Mouse (Mus musculus): ENCODE data around the gene E2f8. TPM values are rescaled to one million over a fixed set of nuclear protein-coding genes. Genes with fewer than 3 reads are reported as not detected.

E2f8 gene
- polyA plus RNA-seq, 1 experiment = 5.4 TPM

DNA sequence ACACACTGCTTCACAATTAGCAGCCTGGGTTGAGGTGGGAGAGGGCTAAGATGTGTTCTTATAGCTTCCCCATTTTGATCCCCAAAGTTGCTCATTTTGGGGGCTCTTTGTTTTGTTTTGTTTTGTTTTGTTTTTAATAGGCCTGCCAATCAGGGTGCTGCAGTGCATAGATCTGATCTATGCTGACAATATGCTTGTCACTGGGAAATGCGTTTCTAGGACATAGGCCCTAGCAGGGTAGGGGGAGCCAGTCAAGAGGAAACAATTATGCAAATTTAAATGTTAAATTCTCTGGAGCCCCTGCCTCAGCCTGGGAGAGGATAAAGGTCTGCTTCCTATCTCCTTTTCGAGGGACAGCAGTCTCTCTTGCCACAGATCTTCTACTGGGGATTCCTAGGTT, 21.1 kb upstream of the E2f8 start:
- Histone ChIP-seq H3K27ac (ENCODE audit: insufficient read depth, low read length) (no peak overlapping the region), H3K4me3 (ENCODE audit: extremely low read depth, insufficient read depth, insufficient read length) (no peak overlapping the region), H3K4me1 (ENCODE audit: control insufficient read depth, insufficient read depth, insufficient read length) (peaks cover 18% of the 10 kb centered on the region; the same call in 1 of the 2 replicates), H3K27me3 (ENCODE audit: control insufficient read depth, insufficient read depth, low read length) (no peaks in the 10 kb centered on the region), H3K36me3 (ENCODE audit: control insufficient read depth, insufficient read depth, low read length) (no peaks in the 10 kb centered on the region)
- no peak for DNase-seq (ENCODE audit: low read depth in 1 of 2, low spot score in 2 of 2)
- no peak for TF ChIP-seq POLR2A (IDR thresholded peaks at IDR 0.05; ENCODE audit: low read depth, low read length)
- TF ChIP-seq CTCF (IDR thresholded peaks at IDR 0.05; ENCODE audit: extremely low read depth, insufficient read depth, insufficient read length, insufficient replicate concordance) = no peak
- 36% methylated on average over 2 of the region's 2 CpGs for WGBS

GRCm38 (mm10) chr7:48900408-48901167, 19.2 kb upstream of the E2f8 start:
- H3K36me3 ChIP-seq (ENCODE audit: control insufficient read depth, insufficient read depth, low read length) = no peaks in the 10 kb centered on the region
- no peak overlapping the region for H3K4me3 ChIP-seq (ENCODE audit: extremely low read depth, insufficient read depth, insufficient read length)
- H3K27ac ChIP-seq (ENCODE audit: insufficient read depth, low read length) = no peak overlapping the region
- TF ChIP-seq CTCF (IDR thresholded peaks at IDR 0.05; ENCODE audit: extremely low read depth, insufficient read depth, insufficient read length, insufficient replicate concordance) (no peak), POLR2A (IDR thresholded peaks at IDR 0.05; ENCODE audit: low read depth, low read length) (no peak)
- H3K4me1 ChIP-seq (ENCODE audit: control insufficient read depth, insufficient read depth, insufficient read length) = peaks cover 23% of the 10 kb centered on the region; the same call in 1 of the 2 replicates
- 50% methylated on average over 8 of the region's 8 CpGs for WGBS
- no peak for DNase-seq (ENCODE audit: low read depth in 1 of 2, low spot score in 2 of 2)
- H3K27me3 ChIP-seq (ENCODE audit: control insufficient read depth, insufficient read depth, low read length) = no peaks in the 10 kb centered on the region

- Histone ChIP-seq H3K4me1 (ENCODE audit: control insufficient read depth, insufficient read depth, insufficient read length) (peaks cover 23% of the 10 kb centered on the region; the same call in 1 of the 2 replicates), H3K27me3 (ENCODE audit: control insufficient read depth, insufficient read depth, low read length) (no peaks in the 10 kb centered on the region), H3K4me3 (ENCODE audit: extremely low read depth, insufficient read depth, insufficient read length) (no peak overlapping the region), H3K36me3 (ENCODE audit: control insufficient read depth, insufficient read depth, low read length) (no peaks in the 10 kb centered on the region), H3K27ac (ENCODE audit: insufficient read depth, low read length) (no peak overlapping the region)
- 37% methylated on average over 9 of the region's 9 CpGs for WGBS
- no peak for DNase-seq (ENCODE audit: low read depth in 1 of 2, low spot score in 2 of 2)
- TF ChIP-seq CTCF (IDR thresholded peaks at IDR 0.05; ENCODE audit: extremely low read depth, insufficient read depth, insufficient read length, insufficient replicate concordance) = no peak
- no peak for TF ChIP-seq POLR2A (IDR thresholded peaks at IDR 0.05; ENCODE audit: low read depth, low read length)
Observed at GRCm38 (mm10) chr7:48898416-48898815, 17.0 kb upstream of the E2f8 start.

GRCm38 (mm10) chr7:48897539-48898163, 16.3 kb upstream of the E2f8 start:
- DNase-seq (ENCODE audit: low read depth in 1 of 2, low spot score in 2 of 2) = no peak
- WGBS = 67% methylated on average over 24 of the region's 24 CpGs
- no peaks in the 10 kb centered on the region for H3K27me3 ChIP-seq (ENCODE audit: control insufficient read depth, insufficient read depth, low read length)
- no peaks in the 10 kb centered on the region for H3K36me3 ChIP-seq (ENCODE audit: control insufficient read depth, insufficient read depth, low read length)
- H3K4me1 ChIP-seq (ENCODE audit: control insufficient read depth, insufficient read depth, insufficient read length) = peaks cover 23% of the 10 kb centered on the region; the same call in 1 of the 2 replicates
- TF ChIP-seq POLR2A (IDR thresholded peaks at IDR 0.05; ENCODE audit: low read depth, low read length) (no peak), CTCF (IDR thresholded peaks at IDR 0.05; ENCODE audit: extremely low read depth, insufficient read depth, insufficient read length, insufficient replicate concordance) (no peak)
- H3K27ac ChIP-seq (ENCODE audit: insufficient read depth, low read length) = no peak overlapping the region
- no peak overlapping the region for H3K4me3 ChIP-seq (ENCODE audit: extremely low read depth, insufficient read depth, insufficient read length)

DNA sequence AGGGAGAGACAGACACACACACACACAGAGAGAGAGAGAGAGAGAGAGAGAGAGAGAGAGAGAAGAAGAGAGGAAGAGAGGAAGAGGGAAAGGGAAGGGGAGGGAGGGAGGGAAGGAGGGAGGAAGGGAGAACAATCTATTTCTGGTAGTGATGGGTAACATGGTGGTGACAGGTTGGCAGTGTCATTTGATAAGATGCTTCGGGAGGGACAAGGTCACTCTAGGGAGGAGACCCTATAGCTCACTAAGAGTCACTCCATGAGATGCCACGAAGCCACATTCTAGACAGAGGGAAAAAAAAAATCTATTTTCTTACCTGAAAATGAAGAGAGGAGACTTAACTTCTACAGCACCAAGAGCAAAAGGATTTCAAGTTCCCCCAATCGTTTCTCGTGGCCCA, 14.7 kb upstream of the E2f8 start:
- Histone ChIP-seq H3K4me3 (ENCODE audit: extremely low read depth, insufficient read depth, insufficient read length) (no peak overlapping the region), H3K27me3 (ENCODE audit: control insufficient read depth, insufficient read depth, low read length) (no peaks in the 10 kb centered on the region), H3K4me1 (ENCODE audit: control insufficient read depth, insufficient read depth, insufficient read length) (peaks cover 23% of the 10 kb centered on the region; the same call in 1 of the 2 replicates), H3K36me3 (ENCODE audit: control insufficient read depth, insufficient read depth, low read length) (no peaks in the 10 kb centered on the region), H3K27ac (ENCODE audit: insufficient read depth, low read length) (no peak overlapping the region)
- no peak for DNase-seq (ENCODE audit: low read depth in 1 of 2, low spot score in 2 of 2)
- TF ChIP-seq CTCF (IDR thresholded peaks at IDR 0.05; ENCODE audit: extremely low read depth, insufficient read depth, insufficient read length, insufficient replicate concordance) (no peak), POLR2A (IDR thresholded peaks at IDR 0.05; ENCODE audit: low read depth, low read length) (no peak)
- WGBS = 79% methylated on average over 4 of the region's 4 CpGs

- WGBS = 88% methylated on average over 4 of the region's 4 CpGs
- no peak overlapping the region for H3K4me3 ChIP-seq (ENCODE audit: extremely low read depth, insufficient read depth, insufficient read length)
- no peaks in the 10 kb centered on the region for H3K36me3 ChIP-seq (ENCODE audit: control insufficient read depth, insufficient read depth, low read length)
- no peak overlapping the region for H3K27ac ChIP-seq (ENCODE audit: insufficient read depth, low read length)
- peaks cover 22% of the 10 kb centered on the region; the same call in 1 of the 2 replicates for H3K4me1 ChIP-seq (ENCODE audit: control insufficient read depth, insufficient read depth, insufficient read length)
- DNase-seq (ENCODE audit: low read depth in 1 of 2, low spot score in 2 of 2) = no peak
- TF ChIP-seq POLR2A (IDR thresholded peaks at IDR 0.05; ENCODE audit: low read depth, low read length) (no peak), CTCF (IDR thresholded peaks at IDR 0.05; ENCODE audit: extremely low read depth, insufficient read depth, insufficient read length, insufficient replicate concordance) (no peak)
- no peaks in the 10 kb centered on the region for H3K27me3 ChIP-seq (ENCODE audit: control insufficient read depth, insufficient read depth, low read length)
Observed at GRCm38 (mm10) chr7:48895475-48895874, 14.1 kb upstream of the E2f8 start.

- whole genome bisulfite sequencing = 82% methylated on average over 6 of the region's 6 CpGs
- H3K4me1 ChIP-seq (ENCODE audit: control insufficient read depth, insufficient read depth, insufficient read length) = peaks cover 18% of the 10 kb centered on the region; the same call in 1 of the 2 replicates
Observed at GRCm38 (mm10) chr7:48894763-48895162, 13.4 kb upstream of the E2f8 start.

More at GRCm38 (mm10) chr7:48894763-48895162, 13.4 kb upstream of the E2f8 start:
- no peak for DNase-seq (ENCODE audit: low read depth in 1 of 2, low spot score in 2 of 2)
- H3K27ac ChIP-seq (ENCODE audit: insufficient read depth, low read length) = no peak overlapping the region
- no peak for TF ChIP-seq CTCF (IDR thresholded peaks at IDR 0.05; ENCODE audit: extremely low read depth, insufficient read depth, insufficient read length, insufficient replicate concordance)
- no peak for TF ChIP-seq POLR2A (IDR thresholded peaks at IDR 0.05; ENCODE audit: low read depth, low read length)
- no peaks in the 10 kb centered on the region for H3K27me3 ChIP-seq (ENCODE audit: control insufficient read depth, insufficient read depth, low read length)
- H3K36me3 ChIP-seq (ENCODE audit: control insufficient read depth, insufficient read depth, low read length) = no peaks in the 10 kb centered on the region
- H3K4me3 ChIP-seq (ENCODE audit: extremely low read depth, insufficient read depth, insufficient read length) = no peak overlapping the region
